20 mouse cellular contexts compared by ENCODE assay signal in genomic region chr1:173981038-173981437, GRCm38 (mm10). TPM values are rescaled to one million over a fixed set of nuclear protein-coding genes. Genes with fewer than 3 reads are reported as not detected.
"Had no signal": no experiment of that assay in that cellular context is flagged by ENCODE, and none has a peak within 500 bp of the region (broad histone marks: within the 10 kb centered on the region; RNA-seq: fewer than 3 reads in every experiment).

No protein-coding gene starts in this region.

RNA-seq across cellular contexts. Expression of gene Ifi202b, which starts 1.5 kb away (rescaled TPM):
- total RNA-seq: layer of hippocampus, adult 2 months; layer of hippocampus, postnatal 25 days; left cerebral cortex, adult 18-20 months; left cerebral cortex, postnatal 25 days; megakaryocyte progenitor cell, adult 5-6 weeks; megakaryocyte-erythroid progenitor cell, adult 5-6 weeks; monocyte, adult 5-6 weeks had no signal
- polyA plus RNA-seq: kidney, adult 2 months; kidney, embryonic 14.5 days; kidney, postnatal 0 days; limb, embryonic 10.5 days; liver, embryonic 12.5 days; liver, embryonic 15.5 days; lung, embryonic 16.5 days; midbrain, embryonic 13.5 days; neural tube, embryonic 11.5 days; neural tube, embryonic 14.5 days; testis, adult 2 months; urinary bladder, adult 2 months had no signal

RNA-seq across cellular contexts. Expression of gene Ifi203, which starts 38.6 kb away (rescaled TPM):
- polyA plus RNA-seq: limb, embryonic 10.5 days had no signal

RNA-seq across cellular contexts. Expression of gene Ifi205, which starts 50.6 kb away (rescaled TPM):
- total RNA-seq: layer of hippocampus, postnatal 25 days; left cerebral cortex, adult 18-20 months; left cerebral cortex, postnatal 25 days had no signal
- polyA plus RNA-seq: kidney, embryonic 14.5 days; limb, embryonic 10.5 days; midbrain, embryonic 13.5 days; midbrain, embryonic 16.5 days; neural tube, embryonic 11.5 days; neural tube, embryonic 14.5 days had no signal

RNA-seq across cellular contexts. Expression of gene Olfr433, which starts 59.5 kb away (rescaled TPM):
- total RNA-seq: layer of hippocampus, adult 2 months; layer of hippocampus, postnatal 25 days; left cerebral cortex, adult 18-20 months; left cerebral cortex, postnatal 25 days; megakaryocyte-erythroid progenitor cell, adult 5-6 weeks; monocyte, adult 5-6 weeks had no signal
- polyA plus RNA-seq: kidney, embryonic 14.5 days; kidney, postnatal 0 days; limb, embryonic 10.5 days; lung, embryonic 16.5 days; midbrain, embryonic 13.5 days; midbrain, embryonic 16.5 days; neural tube, embryonic 11.5 days; neural tube, embryonic 14.5 days; testis, adult 2 months had no signal
